Mouse (Mus musculus) CD8-positive naive resting alpha-beta T cell, adult 2 months (primary cell): Measurements from ENCODE around the gene Ier5l.

Experiments used
- DNase-seq, 2 experiments: peaks; one replicate each; pipeline ENCODE4 v3.0.0; 2022; ENCODE audit warnings: low read depth in 2 of 2, low spot score in 2 of 2

The Ier5l gene

DNA sequence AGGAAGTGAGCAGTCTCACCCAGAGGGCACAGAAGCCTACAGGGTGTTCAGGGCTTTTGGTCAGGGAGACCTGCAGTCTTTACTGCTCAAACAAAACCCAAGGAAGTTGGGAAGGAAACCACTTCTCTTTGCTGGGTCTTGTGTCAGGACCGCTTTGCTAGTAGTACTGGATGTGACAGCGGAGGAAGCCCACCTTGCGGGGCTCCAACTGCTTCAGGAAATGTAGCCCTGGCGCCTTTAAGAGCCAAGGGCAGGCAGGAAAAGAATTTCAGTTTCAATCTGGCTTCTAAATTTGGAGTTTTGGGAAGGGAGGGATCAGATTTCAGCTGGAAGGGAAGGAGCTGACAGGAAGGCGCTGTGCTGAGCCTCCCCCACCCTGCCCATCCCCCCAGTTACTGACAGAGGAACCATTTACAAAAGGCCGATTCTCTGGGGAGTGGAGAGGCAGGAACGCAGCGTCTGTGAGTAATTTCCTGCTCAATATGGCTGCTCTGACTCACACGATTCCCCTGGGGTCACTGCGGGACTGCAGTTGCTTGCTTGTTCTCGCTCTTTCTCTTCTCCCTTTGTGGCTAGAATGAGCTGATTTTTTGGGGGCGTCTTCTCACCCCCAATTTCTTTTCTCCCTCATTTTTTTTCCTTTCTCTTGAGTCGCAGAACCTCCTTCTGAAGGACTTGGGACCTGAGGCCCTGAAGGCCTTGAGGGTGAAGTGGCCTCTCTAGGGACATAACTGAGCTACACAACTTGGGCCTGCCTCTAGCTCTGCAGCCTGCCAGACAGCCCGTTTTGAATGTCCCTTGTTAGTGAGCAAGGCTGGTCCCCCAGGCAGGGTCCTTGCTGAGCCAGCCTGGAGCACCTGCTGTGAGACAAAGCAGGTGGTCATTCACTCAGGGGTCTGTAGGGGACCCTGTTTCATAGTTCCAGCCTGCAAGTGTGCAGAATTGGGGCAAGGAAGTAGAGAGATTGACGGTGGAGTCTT, 32.2 kb downstream of the Ier5l start:
- DNase-seq = peak; percentile 17 to 37

GRCm38 (mm10) chr2:30440701-30441517, 33.1 kb downstream of the Ier5l start:
- peak; percentile 66 to 79 for DNase-seq

DNA sequence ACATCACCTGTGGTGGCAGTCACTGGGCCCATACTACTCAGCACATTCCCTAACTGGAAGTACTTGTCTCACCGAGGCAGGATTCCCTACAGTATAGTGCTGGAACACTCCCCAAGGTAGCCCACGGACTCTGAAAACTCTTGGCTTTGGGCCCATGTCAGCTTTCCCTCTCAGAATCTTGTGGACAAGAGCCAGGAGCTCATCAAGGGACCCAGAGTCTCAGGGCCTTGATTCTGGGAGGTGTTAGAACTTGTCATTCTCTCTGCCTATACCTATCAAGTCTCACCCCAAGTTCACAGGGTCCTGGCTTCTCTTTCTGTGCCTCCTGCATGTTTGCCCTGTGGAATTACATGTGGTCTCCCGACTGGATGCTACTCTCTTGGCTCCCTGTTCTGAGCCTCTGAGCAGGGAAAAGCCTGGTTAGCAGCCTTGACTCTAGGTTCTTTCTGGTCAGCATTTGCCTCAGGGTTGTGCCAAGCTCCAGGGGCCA, 33.8 kb downstream of the Ier5l start:
- DNase-seq = no peak

- DNase-seq = no peak
Observed at GRCm38 (mm10) chr2:30439631-30440030, 34.4 kb downstream of the Ier5l start.

- DNase-seq = no peak
Observed at GRCm38 (mm10) chr2:30437791-30438190, 36.2 kb downstream of the Ier5l start.

DNA sequence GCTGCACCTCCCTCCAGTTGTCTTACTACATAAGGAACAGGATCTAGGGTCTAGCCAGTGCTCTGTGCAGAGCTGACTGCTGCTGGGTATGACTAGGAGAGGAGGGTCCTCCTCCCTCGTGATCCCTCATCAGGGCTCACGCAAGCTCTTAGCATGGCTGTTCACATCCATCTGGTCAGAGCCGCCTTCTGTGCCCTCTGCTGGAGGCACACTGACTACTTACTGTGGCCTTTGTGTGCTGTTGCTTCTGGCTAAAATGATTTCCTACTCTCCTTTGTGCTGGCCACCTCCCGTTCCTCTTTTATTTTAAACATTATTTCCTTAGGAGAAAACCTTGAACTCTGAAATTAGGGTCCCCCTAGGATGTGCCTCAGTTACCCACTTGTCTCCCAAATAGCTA, 37.2 kb downstream of the Ier5l start:
- DNase-seq = no peak

- DNase-seq = no peak
Observed at GRCm38 (mm10) chr2:30436156-30436545, 37.9 kb downstream of the Ier5l start.

GRCm38 (mm10) chr2:30435326-30436155, 38.5 kb downstream of the Ier5l start:
- peak; percentile 66 to 72 for DNase-seq

GRCm38 (mm10) chr2:30429156-30429555, 44.9 kb downstream of the Ier5l start:
- no peak for DNase-seq
